Mouse (Mus musculus) ES-E14 (cell line): ENCODE data around the gene Rrh.

Source experiments
- CHD2 ChIP-seq: IDR thresholded peaks from 2 replicates; pipeline ENCODE4 v1.6.1; 2014; ENCODE audit warnings: mild to moderate bottlenecking, low read depth, low read length, inconsistent platforms
- HCFC1 ChIP-seq: IDR thresholded peaks from 2 replicates; pipeline ENCODE4 v1.6.1; 2012; ENCODE audit warnings: low read length, inconsistent platforms, borderline replicate concordance; ENCODE audit not compliant: insufficient read depth

GRCm38 (mm10) chr3:129862592-129862991 is 40.2 kb upstream of the Rrh start:
- TF ChIP-seq HCFC1, result no peak
- TF ChIP-seq CHD2, result no peak
